Mouse (Mus musculus) limb, embryonic 15.5 days (tissue): Measurements from ENCODE around the gene Arnt2. TPM values are rescaled to one million over a fixed set of nuclear protein-coding genes. Genes with fewer than 3 reads are reported as not detected.

Source experiments
- ATAC-seq: fragments of 200-750 bp; cut with Nextera tagmentation; 2 replicates; pipeline ENCODE4 v1.8.0; 2017; ENCODE audit warnings: low read depth, moderate TSS enrichment; ENCODE audit not compliant: insufficient number of reproducible peaks, low FRiP score, low TSS enrichment
- H3K27ac ChIP-seq: fragments of 300-500 bp; sonication (generic); 2 replicates; pipeline ENCODE4 v1.5.1; 2015; ENCODE audit warnings: moderate library complexity, mild to moderate bottlenecking, inconsistent platforms
- H3K27me3 ChIP-seq: fragments of 300-500 bp; sonication (generic); 2 replicates; pipeline ENCODE4 v1.6.1; 2015; ENCODE audit warnings: inconsistent platforms
- H3K36me3 ChIP-seq: fragments of 300-500 bp; sonication (generic); 2 replicates; pipeline ENCODE4 v1.6.1; 2015; ENCODE audit warnings: inconsistent platforms
- H3K4me1 ChIP-seq: fragments of 300-500 bp; sonication (generic); 2 replicates; pipeline ENCODE4 v1.6.1; 2015; ENCODE audit warnings: inconsistent platforms
- H3K4me2 ChIP-seq: fragments of 300-500 bp; sonication (generic); 2 replicates; pipeline ENCODE4 v1.6.1; 2015; ENCODE audit warnings: mild to moderate bottlenecking, inconsistent platforms
- H3K4me3 ChIP-seq: fragments of 300-500 bp; sonication (generic); 2 replicates; pipeline ENCODE4 v1.5.1; 2015; ENCODE audit warnings: mild to moderate bottlenecking, inconsistent platforms
- H3K9ac ChIP-seq: fragments of 300-500 bp; sonication (generic); 2 replicates; pipeline ENCODE4 v1.6.1; 2015; ENCODE audit warnings: inconsistent platforms
- H3K9me3 ChIP-seq: fragments of 300-500 bp; sonication (generic); 2 replicates; pipeline ENCODE4 v1.6.1; 2016; ENCODE audit warnings: inconsistent platforms
- WGBS: fragments of 180-500 bp; shearing (Covaris S2); methylation state at CpG from one replicate; pipeline ENCODE4 v1.1.7; 2015; 5-methylcytosine and 5-hydroxymethylcytosine counted together
- polyA plus RNA-seq: library from polyadenylated mRNA; unstranded; fragments of >200 nt; fragmentation: Nextera tagmentation; extraction: Ambion mirVana; gene quantifications from 2 replicates; pipeline ENCODE4 v1.2.1, GENCODE M21; 2015

The Arnt2 gene
- polyA plus RNA-seq, 1 experiment from 2014 or later = 7.3 TPM

GRCm38 (mm10) chr7:84361086-84361684 lies 48.8 kb downstream of the Arnt2 start:
- no peak overlapping the region for H3K4me3 ChIP-seq
- H3K27ac ChIP-seq = no peak overlapping the region
- H3K9me3 ChIP-seq = no peaks in the 10 kb centered on the region
- no peaks in the 10 kb centered on the region for H3K27me3 ChIP-seq
- no peak overlapping the region for H3K4me2 ChIP-seq
- no peaks in the 10 kb centered on the region for H3K36me3 ChIP-seq
- H3K9ac ChIP-seq = no peak overlapping the region
- WGBS = 77% methylated on average over 10 of the region's 10 CpGs
- ATAC-seq = no peak
- H3K4me1 ChIP-seq = no peaks in the 10 kb centered on the region; the same call in 1 of the 2 replicates

- Histone ChIP-seq H3K27me3 (no peaks in the 10 kb centered on the region), H3K9me3 (no peaks in the 10 kb centered on the region), H3K36me3 (no peaks in the 10 kb centered on the region), H3K9ac (no peak overlapping the region), H3K27ac (no peak overlapping the region), H3K4me1 (peaks cover 2% of the 10 kb centered on the region; the same call in 1 of the 2 replicates), H3K4me2 (no peak overlapping the region), H3K4me3 (no peak overlapping the region)
- no peak for ATAC-seq
- 61% methylated on average over 1 of the region's 1 CpGs for WGBS
These were observed 51.5 kb downstream of the Arnt2 start for GRCm38 (mm10) chr7:84358426-84358825.

GRCm38 (mm10) chr7:84355619-84356570 lies 54.1 kb downstream of the Arnt2 start:
- no peak overlapping the region for H3K9ac ChIP-seq
- no peaks in the 10 kb centered on the region for H3K27me3 ChIP-seq
- H3K36me3 ChIP-seq = peaks cover 3% of the 10 kb centered on the region; the same call in 1 of the 2 replicates
- 0 out of 2 replicates have a peak, but pooled peaks cover 2% of the 10 kb centered on the region for H3K4me1 ChIP-seq
- H3K4me3 ChIP-seq = no peak overlapping the region
- H3K4me2 ChIP-seq = no peak overlapping the region
- H3K9me3 ChIP-seq = no peaks in the 10 kb centered on the region
- no peak for ATAC-seq
- H3K27ac ChIP-seq = no peak overlapping the region
- 65% methylated on average over 10 of the region's 10 CpGs for WGBS

- H3K27me3 ChIP-seq = no peaks in the 10 kb centered on the region
- no peaks in the 10 kb centered on the region for H3K9me3 ChIP-seq
- H3K4me2 ChIP-seq = no peak overlapping the region
- H3K4me1 ChIP-seq = 0 out of 2 replicates have a peak, but pooled peaks cover 2% of the 10 kb centered on the region
- no peak for ATAC-seq
- peaks cover 3% of the 10 kb centered on the region; the same call in 1 of the 2 replicates for H3K36me3 ChIP-seq
- no peak overlapping the region for H3K9ac ChIP-seq
- no peak overlapping the region for H3K4me3 ChIP-seq
- 85% methylated on average over 2 of the region's 2 CpGs for WGBS
- H3K27ac ChIP-seq = no peak overlapping the region
These were observed 55.1 kb downstream of the Arnt2 start for GRCm38 (mm10) chr7:84354890-84355289.

- Histone ChIP-seq H3K4me2 (no peak overlapping the region), H3K27me3 (no peaks in the 10 kb centered on the region), H3K9ac (no peak overlapping the region), H3K36me3 (peaks cover 8% of the 10 kb centered on the region; the same call in 1 of the 2 replicates), H3K4me1 (no peaks in the 10 kb centered on the region), H3K4me3 (no peak overlapping the region), H3K9me3 (no peaks in the 10 kb centered on the region), H3K27ac (no peak overlapping the region)
- ATAC-seq = no peak
These were observed 59.4 kb downstream of the Arnt2 start for GRCm38 (mm10) chr7:84350529-84350928.

GRCm38 (mm10) chr7:84349976-84350375 lies 60.0 kb downstream of the Arnt2 start:
- Histone ChIP-seq H3K9me3 (no peaks in the 10 kb centered on the region), H3K4me3 (no peak overlapping the region), H3K9ac (no peak overlapping the region), H3K4me2 (no peak overlapping the region), H3K4me1 (no peaks in the 10 kb centered on the region), H3K36me3 (peaks cover 8% of the 10 kb centered on the region; the same call in 1 of the 2 replicates), H3K27ac (no peak overlapping the region), H3K27me3 (no peaks in the 10 kb centered on the region)
- WGBS = 85% methylated on average over 2 of the region's 2 CpGs
- no peak for ATAC-seq

- 88% methylated on average over 9 of the region's 9 CpGs for WGBS
- Histone ChIP-seq H3K4me3 (no peak overlapping the region), H3K27ac (no peak overlapping the region), H3K4me2 (no peak overlapping the region), H3K9me3 (no peaks in the 10 kb centered on the region), H3K36me3 (peaks cover 16% of the 10 kb centered on the region; the same call in 1 of the 2 replicates), H3K9ac (no peak overlapping the region), H3K27me3 (no peaks in the 10 kb centered on the region), H3K4me1 (no peaks in the 10 kb centered on the region)
- no peak for ATAC-seq
These were observed 61.6 kb downstream of the Arnt2 start for GRCm38 (mm10) chr7:84348145-84348911.

- Histone ChIP-seq H3K4me3 (no peak overlapping the region), H3K27me3 (no peaks in the 10 kb centered on the region), H3K4me2 (no peak overlapping the region), H3K9me3 (no peaks in the 10 kb centered on the region), H3K4me1 (no peaks in the 10 kb centered on the region), H3K36me3 (peaks cover 13% of the 10 kb centered on the region; the same call in 1 of the 2 replicates), H3K9ac (no peak overlapping the region), H3K27ac (no peak overlapping the region)
- WGBS = 92% methylated on average over 3 of the region's 3 CpGs
- ATAC-seq = no peak
These were observed 66.8 kb downstream of the Arnt2 start for GRCm38 (mm10) chr7:84343160-84343559.

GRCm38 (mm10) chr7:84341001-84341400 lies 69.0 kb downstream of the Arnt2 start:
- no peak overlapping the region for H3K9ac ChIP-seq
- WGBS = 82% methylated on average over 1 of the region's 1 CpGs
- no peaks in the 10 kb centered on the region for H3K27me3 ChIP-seq
- no peak for ATAC-seq
- H3K36me3 ChIP-seq = peaks cover 8% of the 10 kb centered on the region; the same call in 1 of the 2 replicates
- peaks cover 5% of the 10 kb centered on the region for H3K4me1 ChIP-seq
- H3K4me3 ChIP-seq = no peak overlapping the region
- no peak overlapping the region for H3K27ac ChIP-seq
- no peaks in the 10 kb centered on the region for H3K9me3 ChIP-seq
- H3K4me2 ChIP-seq = no peak overlapping the region

- Histone ChIP-seq H3K9ac (no peak overlapping the region), H3K27me3 (no peaks in the 10 kb centered on the region), H3K4me3 (no peak overlapping the region), H3K9me3 (no peaks in the 10 kb centered on the region), H3K36me3 (peaks cover 7% of the 10 kb centered on the region; the same call in 1 of the 2 replicates), H3K27ac (no peak overlapping the region), H3K4me2 (no peak overlapping the region), H3K4me1 (peaks cover 9% of the 10 kb centered on the region)
- ATAC-seq = no peak
- 40% methylated on average over 1 of the region's 1 CpGs for WGBS
These were observed 70.8 kb downstream of the Arnt2 start for GRCm38 (mm10) chr7:84339186-84339585.

GRCm38 (mm10) chr7:84337768-84338167 lies 72.2 kb downstream of the Arnt2 start:
- Histone ChIP-seq H3K9ac (no peak overlapping the region), H3K27ac (no peak overlapping the region), H3K36me3 (no peaks in the 10 kb centered on the region), H3K4me1 (peaks cover 9% of the 10 kb centered on the region), H3K9me3 (no peaks in the 10 kb centered on the region), H3K27me3 (no peaks in the 10 kb centered on the region), H3K4me2 (no peak overlapping the region), H3K4me3 (no peak overlapping the region)
- WGBS = 63% methylated on average over 4 of the region's 4 CpGs
- no peak for ATAC-seq
